Mouse (Mus musculus) liver, adult 2 months (tissue): ENCODE measurements at regions not wholly inside any gene's neighbourhood (a gene's known extent, or its start where the extent isn't known, plus 50 kb on each side); places are given as distances from the start of the nearest gene placed in this dataset.

Experiments used
- CTCF ChIP-seq: fragments of 200-500 bp; IDR thresholded peaks from 2 replicates; pipeline ENCODE4 v1.5.1; 2011; ENCODE audit warnings: low read depth, low read length, control low read depth
- POLR2A ChIP-seq: fragments of 200-500 bp; IDR thresholded peaks from 2 replicates; pipeline ENCODE4 v1.6.1; 2011; ENCODE audit warnings: low read length, control low read depth; ENCODE audit not compliant: insufficient read depth; ENCODE audit errors: extremely low read depth

GRCm38 (mm10) chr13:37477342-37477741 is 132.3 kb downstream of the Ly86 start:
- TF ChIP-seq POLR2A (no peak), CTCF (no peak)
